Mouse (Mus musculus): Measurements from ENCODE around the gene Rora. TPM values are rescaled to one million over a fixed set of nuclear protein-coding genes. Genes with fewer than 3 reads are reported as not detected.

Gene Rora
- polyA plus RNA-seq, 1 experiment from 2014 or later, result 12.6 TPM

- H3K4me2 ChIP-seq, result no peak overlapping the region
- H3K4me1 ChIP-seq, result no peaks in the 10 kb centered on the region
- H3K9ac ChIP-seq, result no peak overlapping the region
- no peak for ATAC-seq
- H3K9me3 ChIP-seq (replicated peaks), result peaks cover 6% of the 10 kb centered on the region
- no peak overlapping the region for H3K27ac ChIP-seq
- 78% methylated on average over 11 of the region's 11 CpGs for WGBS
- no peaks in the 10 kb centered on the region for H3K27me3 ChIP-seq
- H3K36me3 ChIP-seq (ENCODE audit: poor library complexity, severe bottlenecking), result no peaks in the 10 kb centered on the region
- no peak overlapping the region for H3K4me3 ChIP-seq
Measured at GRCm38 (mm10) chr9:68727166-68727855, 73.7 kb downstream of the Rora start.

GRCm38 (mm10) chr9:68731438-68731837 is 77.9 kb downstream of the Rora start:
- Histone ChIP-seq H3K36me3 (ENCODE audit: poor library complexity, severe bottlenecking) (no peaks in the 10 kb centered on the region), H3K4me3 (no peak overlapping the region), H3K27me3 (no peaks in the 10 kb centered on the region), H3K4me1 (no peaks in the 10 kb centered on the region), H3K27ac (no peak overlapping the region), H3K9me3 (replicated peaks) (peaks cover 8% of the 10 kb centered on the region), H3K4me2 (no peak overlapping the region), H3K9ac (no peak overlapping the region)
- no peak for ATAC-seq
- 66% methylated on average over 1 of the region's 1 CpGs for WGBS

GRCm38 (mm10) chr9:68732929-68733328 is 79.3 kb downstream of the Rora start:
- no peak for ATAC-seq
- H3K27me3 ChIP-seq, result no peaks in the 10 kb centered on the region
- H3K4me1 ChIP-seq, result no peaks in the 10 kb centered on the region
- H3K4me3 ChIP-seq, result no peak overlapping the region
- H3K9me3 ChIP-seq (replicated peaks), result peaks cover 8% of the 10 kb centered on the region
- 76% methylated on average over 4 of the region's 4 CpGs for WGBS
- no peak overlapping the region for H3K4me2 ChIP-seq
- H3K9ac ChIP-seq, result no peak overlapping the region
- no peaks in the 10 kb centered on the region for H3K36me3 ChIP-seq (ENCODE audit: poor library complexity, severe bottlenecking)
- no peak overlapping the region for H3K27ac ChIP-seq

- 86% methylated on average over 5 of the region's 5 CpGs for WGBS
- no peaks in the 10 kb centered on the region for H3K4me1 ChIP-seq
- H3K9me3 ChIP-seq (replicated peaks), result peaks cover 8% of the 10 kb centered on the region
- no peak for ATAC-seq
- no peak overlapping the region for H3K4me3 ChIP-seq
- H3K27ac ChIP-seq, result no peak overlapping the region
- no peak overlapping the region for H3K4me2 ChIP-seq
- no peak overlapping the region for H3K9ac ChIP-seq
- H3K27me3 ChIP-seq, result no peaks in the 10 kb centered on the region
- no peaks in the 10 kb centered on the region for H3K36me3 ChIP-seq (ENCODE audit: poor library complexity, severe bottlenecking)
Measured at GRCm38 (mm10) chr9:68735886-68736285, 82.3 kb downstream of the Rora start.

GRCm38 (mm10) chr9:68737197-68737736 is 83.7 kb downstream of the Rora start:
- Histone ChIP-seq H3K4me1 (no peaks in the 10 kb centered on the region), H3K4me2 (no peak overlapping the region), H3K36me3 (ENCODE audit: poor library complexity, severe bottlenecking) (no peaks in the 10 kb centered on the region), H3K9me3 (replicated peaks) (peaks cover 2% of the 10 kb centered on the region), H3K4me3 (no peak overlapping the region), H3K27me3 (no peaks in the 10 kb centered on the region), H3K27ac (no peak overlapping the region), H3K9ac (no peak overlapping the region)
- 81% methylated on average over 9 of the region's 9 CpGs for WGBS
- no peak for ATAC-seq

- H3K4me2 ChIP-seq, result no peak overlapping the region
- H3K27ac ChIP-seq, result no peak overlapping the region
- WGBS, result 77% methylated on average over 11 of the region's 11 CpGs
- no peaks in the 10 kb centered on the region for H3K36me3 ChIP-seq (ENCODE audit: poor library complexity, severe bottlenecking)
- H3K9me3 ChIP-seq (replicated peaks), result no peaks in the 10 kb centered on the region
- ATAC-seq, result no peak
- H3K9ac ChIP-seq, result no peak overlapping the region
- H3K27me3 ChIP-seq, result no peaks in the 10 kb centered on the region
- H3K4me1 ChIP-seq, result no peaks in the 10 kb centered on the region
- H3K4me3 ChIP-seq, result no peak overlapping the region
Measured at GRCm38 (mm10) chr9:68745931-68746646, 92.5 kb downstream of the Rora start.

GRCm38 (mm10) chr9:68756976-68757375 is 103.4 kb downstream of the Rora start:
- Histone ChIP-seq H3K36me3 (ENCODE audit: poor library complexity, severe bottlenecking) (no peaks in the 10 kb centered on the region), H3K4me1 (peaks cover 20% of the 10 kb centered on the region), H3K9ac (no peak overlapping the region), H3K27me3 (no peaks in the 10 kb centered on the region), H3K4me2 (no peak overlapping the region), H3K27ac (no peak overlapping the region), H3K4me3 (no peak overlapping the region), H3K9me3 (replicated peaks) (no peaks in the 10 kb centered on the region)
- WGBS, result 74% methylated on average over 2 of the region's 2 CpGs
- no peak for ATAC-seq

- peaks cover 16% of the 10 kb centered on the region; the same call in 1 of the 2 replicates for H3K4me1 ChIP-seq
- ATAC-seq, result no peak
- H3K36me3 ChIP-seq (ENCODE audit: poor library complexity, severe bottlenecking), result no peaks in the 10 kb centered on the region
- no peak overlapping the region for H3K4me2 ChIP-seq
- no peaks in the 10 kb centered on the region for H3K9me3 ChIP-seq (replicated peaks)
- H3K4me3 ChIP-seq, result no peak overlapping the region
- no peak overlapping the region for H3K27ac ChIP-seq
- WGBS, result 72% methylated on average over 8 of the region's 8 CpGs
- H3K27me3 ChIP-seq, result no peaks in the 10 kb centered on the region
- no peak overlapping the region for H3K9ac ChIP-seq
Measured at GRCm38 (mm10) chr9:68759324-68759723, 105.7 kb downstream of the Rora start.

GRCm38 (mm10) chr9:68760329-68760728 is 106.7 kb downstream of the Rora start:
- Histone ChIP-seq H3K27ac (no peak overlapping the region), H3K9me3 (replicated peaks) (no peaks in the 10 kb centered on the region), H3K9ac (no peak overlapping the region), H3K27me3 (no peaks in the 10 kb centered on the region), H3K4me3 (no peak overlapping the region), H3K4me2 (no peak overlapping the region), H3K4me1 (peaks cover 11% of the 10 kb centered on the region; the same call in 1 of the 2 replicates), H3K36me3 (ENCODE audit: poor library complexity, severe bottlenecking) (no peaks in the 10 kb centered on the region)
- WGBS, result 90% methylated on average over 4 of the region's 4 CpGs
- no peak for ATAC-seq

- no peak overlapping the region for H3K9ac ChIP-seq
- peaks cover 7% of the 10 kb centered on the region; the same call in 1 of the 2 replicates for H3K4me1 ChIP-seq
- no peaks in the 10 kb centered on the region for H3K9me3 ChIP-seq (replicated peaks)
- H3K4me3 ChIP-seq, result no peak overlapping the region
- WGBS, result 63% methylated on average over 3 of the region's 3 CpGs
- no peaks in the 10 kb centered on the region for H3K27me3 ChIP-seq
- no peaks in the 10 kb centered on the region for H3K36me3 ChIP-seq (ENCODE audit: poor library complexity, severe bottlenecking)
- H3K4me2 ChIP-seq, result no peak overlapping the region
- no peak overlapping the region for H3K27ac ChIP-seq
- no peak for ATAC-seq
Measured at GRCm38 (mm10) chr9:68760876-68761275, 107.3 kb downstream of the Rora start.

- H3K9me3 ChIP-seq (replicated peaks), result no peaks in the 10 kb centered on the region
- ATAC-seq, result no peak
- 27% methylated on average over 7 of the region's 7 CpGs for WGBS
- no peaks in the 10 kb centered on the region for H3K4me1 ChIP-seq
- no peak overlapping the region for H3K4me2 ChIP-seq
- no peaks in the 10 kb centered on the region for H3K27me3 ChIP-seq
- H3K4me3 ChIP-seq, result no peak overlapping the region
- no peaks in the 10 kb centered on the region for H3K36me3 ChIP-seq (ENCODE audit: poor library complexity, severe bottlenecking)
- H3K9ac ChIP-seq, result no peak overlapping the region
- H3K27ac ChIP-seq, result no peak overlapping the region
Measured at GRCm38 (mm10) chr9:68761672-68762071, 108.1 kb downstream of the Rora start.

- Histone ChIP-seq H3K9ac (no peak overlapping the region), H3K9me3 (replicated peaks) (no peaks in the 10 kb centered on the region), H3K27me3 (no peaks in the 10 kb centered on the region), H3K4me1 (peaks cover 4% of the 10 kb centered on the region; the same call in 1 of the 2 replicates), H3K4me3 (no peak overlapping the region), H3K36me3 (ENCODE audit: poor library complexity, severe bottlenecking) (no peaks in the 10 kb centered on the region), H3K4me2 (no peak overlapping the region), H3K27ac (no peak overlapping the region)
- ATAC-seq, result no peak
- 70% methylated on average over 1 of the region's 1 CpGs for WGBS
Measured at GRCm38 (mm10) chr9:68765595-68765994, 112.0 kb downstream of the Rora start.
